Mouse (Mus musculus): ENCODE measurements around the gene Tfap2e. TPM values are rescaled to one million over a fixed set of nuclear protein-coding genes. Genes with fewer than 3 reads are reported as not detected.
A peak's percentile ranks its signal among the peaks of the same experiment; 100 is the strongest.

The Tfap2e gene
- total and polyA plus RNA-seq, 3 experiments: not detected

DNA sequence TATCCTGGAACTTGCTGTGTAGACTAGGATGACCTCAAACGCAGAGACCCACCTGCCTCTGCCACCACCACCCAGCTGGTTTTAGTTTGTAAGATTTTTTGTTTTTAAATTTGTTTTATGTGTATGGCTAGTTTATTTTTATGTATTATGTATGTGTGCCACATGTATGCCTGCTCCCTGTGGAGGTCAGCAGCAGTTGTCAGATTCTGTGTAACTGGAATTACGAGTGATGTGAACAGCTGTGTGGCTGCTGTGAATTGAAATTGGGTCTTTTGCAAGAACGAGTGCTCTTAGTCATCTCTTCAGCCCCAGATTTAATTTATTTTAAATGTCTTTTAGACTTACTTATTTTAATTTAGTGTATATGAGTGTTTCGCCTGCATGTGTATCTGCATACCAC lies 39.1 kb downstream of the Tfap2e start:
- DNase-seq: no peak

DNA sequence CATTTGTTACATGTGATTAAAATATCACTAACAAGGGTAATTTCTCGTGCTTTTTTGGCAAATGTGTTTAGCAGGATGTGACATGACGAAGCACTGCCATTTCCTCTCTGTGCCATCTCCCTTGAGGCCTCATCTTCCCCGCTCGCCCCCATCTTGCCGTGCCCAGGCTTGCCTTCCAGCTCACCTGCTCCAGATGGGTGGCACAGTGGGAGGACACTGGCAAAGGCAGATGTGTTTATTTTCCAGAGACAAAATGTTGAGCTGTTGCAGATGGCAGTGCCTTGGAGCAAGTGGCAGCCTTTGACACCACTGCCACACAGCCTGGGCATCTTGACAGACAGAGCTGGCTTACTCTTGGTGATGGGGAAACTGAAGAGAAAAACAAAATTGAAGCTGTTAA lies 43.0 kb downstream of the Tfap2e start:
- DNase-seq: no peak

DNA sequence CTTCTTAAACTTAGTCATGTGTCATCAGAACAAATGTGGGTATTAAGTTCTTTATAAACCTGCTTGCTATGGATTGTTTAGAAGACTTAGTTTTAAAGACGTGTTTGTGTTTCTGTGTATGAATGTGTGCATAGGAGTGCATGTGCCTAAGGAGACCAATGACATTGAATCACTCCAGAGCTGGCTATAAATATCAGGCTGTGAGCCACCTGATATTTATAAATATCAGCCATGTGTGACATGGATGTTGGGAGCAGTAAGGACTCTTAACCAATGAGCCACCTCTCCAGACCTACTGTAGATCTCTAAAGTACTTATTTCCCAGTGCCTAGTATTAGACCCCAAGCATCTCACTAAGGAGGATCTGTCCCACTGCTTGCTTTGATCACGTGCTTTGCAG lies 46.6 kb downstream of the Tfap2e start:
- no peak for DNase-seq

DNA sequence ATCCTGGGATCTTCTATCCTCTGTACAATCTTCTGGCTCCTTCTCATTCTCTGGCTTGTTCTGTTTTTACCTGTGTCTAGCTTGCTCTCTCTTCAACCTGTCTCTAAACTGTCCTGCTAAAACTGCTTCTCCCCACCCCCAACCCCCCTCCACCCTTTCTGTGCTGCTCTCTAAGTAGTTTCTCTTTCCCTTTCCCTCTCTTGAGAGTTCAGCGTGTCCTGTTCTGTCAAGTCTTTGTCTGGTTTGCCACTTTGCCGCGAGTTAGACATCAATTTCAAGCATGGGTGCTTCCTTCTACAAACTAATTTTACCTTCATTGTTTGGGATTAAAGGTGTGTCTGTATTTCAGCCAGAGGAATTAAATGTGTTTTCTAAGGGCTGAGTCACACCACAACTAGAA lies 53.0 kb downstream of the Tfap2e start:
- DNase-seq: no peak

DNA sequence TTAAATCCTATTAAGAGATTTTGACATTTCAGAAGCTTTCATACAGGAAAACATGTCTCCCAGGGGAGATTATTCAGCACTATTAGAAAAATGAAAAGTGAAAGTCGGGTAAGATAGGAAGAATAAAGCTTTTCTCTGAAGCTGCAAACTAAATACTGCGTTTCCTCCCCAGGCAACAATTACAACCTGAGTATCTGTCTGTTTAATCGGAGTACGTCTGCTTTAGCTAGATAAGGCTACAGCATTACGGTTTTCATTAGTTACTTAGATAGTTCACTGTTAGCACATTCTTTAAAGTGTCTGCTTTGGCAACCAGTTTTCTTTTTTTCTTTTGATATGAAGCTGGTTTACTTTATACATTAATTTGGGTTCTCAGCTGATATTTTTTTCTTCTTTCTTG lies 53.7 kb downstream of the Tfap2e start:
- DNase-seq: no peak

DNA sequence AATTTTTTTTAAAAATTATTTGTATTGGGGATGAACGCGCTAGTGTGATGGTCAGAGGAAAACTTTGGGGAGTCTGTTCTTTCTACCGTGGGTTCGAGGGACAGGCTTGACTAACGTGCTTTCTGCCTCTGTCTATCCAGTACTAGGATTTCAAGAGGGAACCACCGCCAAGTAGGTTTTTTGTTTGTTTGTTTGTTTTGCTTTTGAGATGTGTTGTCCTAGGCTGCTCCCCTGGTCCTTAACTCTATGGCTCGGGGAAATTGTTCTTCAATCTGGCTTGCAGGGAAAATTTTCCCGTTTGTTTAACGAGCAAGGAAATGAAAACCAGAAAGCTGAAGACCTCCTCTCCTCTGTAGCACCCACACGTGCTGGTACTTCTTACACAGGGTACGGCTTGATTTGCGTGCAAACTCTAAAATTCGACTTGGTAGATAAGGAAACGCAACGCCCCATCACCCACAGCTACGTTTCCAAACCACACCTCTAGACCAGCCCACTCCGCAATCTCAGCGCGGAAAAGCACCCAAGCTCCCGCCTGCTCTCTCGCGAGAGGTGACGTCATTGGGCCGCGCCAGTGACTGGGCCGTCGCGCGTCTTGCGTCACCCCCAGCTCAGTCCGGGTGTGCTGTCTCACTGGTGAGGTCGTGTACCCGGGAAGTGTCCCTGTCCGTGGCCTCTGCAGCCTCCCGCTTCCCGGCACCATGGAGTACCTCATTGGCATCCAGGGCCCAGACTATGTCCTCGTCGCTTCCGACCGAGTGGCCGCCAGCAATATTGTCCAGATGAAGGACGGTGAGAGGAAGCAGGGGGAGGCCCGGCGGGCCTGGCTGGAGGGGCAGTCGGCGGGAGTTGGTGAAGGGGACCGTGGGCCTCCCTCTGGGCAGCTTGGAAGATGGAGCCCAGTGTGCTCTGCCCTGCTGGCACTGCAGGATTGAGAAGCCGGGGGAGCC lies 58.7 kb downstream of the Tfap2e start, which contains the start of gene Psmb2:
Psmb2 (plus strand) TSS at position 577 of the 950 bp plus-strand sequence.
- peak; percentile 98 for DNase-seq

DNA sequence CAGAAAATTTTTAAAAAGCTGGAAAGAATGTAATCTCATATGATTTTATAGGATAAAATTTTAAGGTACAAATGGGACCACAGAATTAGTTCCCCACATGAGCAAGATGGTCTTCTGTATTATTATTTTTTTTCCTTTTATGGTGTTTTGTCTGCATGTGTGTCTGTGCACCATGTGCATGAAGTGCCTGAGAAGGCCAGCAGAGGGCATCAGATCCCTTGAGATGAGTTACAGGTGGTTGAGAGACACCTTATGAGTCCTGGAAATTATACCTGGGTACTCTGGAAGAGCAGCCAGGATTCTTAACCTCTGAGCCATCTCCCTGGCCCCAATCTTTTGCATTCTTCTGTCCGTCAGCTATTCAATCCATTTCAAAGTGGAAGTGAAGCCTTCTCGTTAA lies 69.0 kb downstream of the Tfap2e start:
- DNase-seq: no peak

Other genes with a start within 250 kb of the Tfap2e start
- gene Ago4, start 202.8 kb downstream of the Tfap2e start, total RNA-seq (2021): 1 to 10 TPM; 4.8 to 5.4 TPM
- 1.0 and 1.2 TPM in 2 replicates for gene Ago4, start 202.8 kb downstream of the Tfap2e start, polyA plus RNA-seq (2012; rRNA removed)
- gene Clspn, start 179.3 kb downstream of the Tfap2e start, total RNA-seq (2021): under 1 TPM; 0.66 to 0.97 TPM
- 0.11 and 0.19 TPM in 2 replicates for gene Clspn, start 179.3 kb downstream of the Tfap2e start, polyA plus RNA-seq (2012; rRNA removed)
- 10 to 100 TPM in 1 of 2 experiments, 1 to 10 TPM in 1; 8.1 to 19.0 TPM for gene 5730409E04Rik, start 126.4 kb downstream of the Tfap2e start, total RNA-seq (2021)
- gene 5730409E04Rik, start 126.4 kb downstream of the Tfap2e start, polyA plus RNA-seq (2012; rRNA removed): 19.3 and 20.7 TPM in 2 replicates
- gene Psmb2, start 58.6 kb downstream of the Tfap2e start, total RNA-seq (2021): 100 to 1,000 TPM; 159 to 189 TPM
- 133 and 175 TPM in 2 replicates for gene Psmb2, start 58.6 kb downstream of the Tfap2e start, polyA plus RNA-seq (2012; rRNA removed)
- 10 to 100 TPM; 32.4 to 36.4 TPM for gene Ncdn, start 17.2 kb upstream of the Tfap2e start, total RNA-seq (2021)
- gene Ncdn, start 17.2 kb upstream of the Tfap2e start, polyA plus RNA-seq (2012; rRNA removed): 66.6 and 82.2 TPM in 2 replicates
- 10 to 100 TPM; 36.6 to 40.7 TPM for gene AU040320, start 17.3 kb upstream of the Tfap2e start, total RNA-seq (2021)
- gene AU040320, start 17.3 kb upstream of the Tfap2e start, polyA plus RNA-seq (2012; rRNA removed): 29.0 and 35.2 TPM in 2 replicates
- 10 to 100 TPM; 32.9 to 38.5 TPM for gene Zmym4, start 231.9 kb upstream of the Tfap2e start, total RNA-seq (2021)
- gene Zmym4, start 231.9 kb upstream of the Tfap2e start, polyA plus RNA-seq (2012; rRNA removed): 2.9 and 3.4 TPM in 2 replicates

Data from adrenal gland, adult 2 months (tissue).